Mouse (Mus musculus): ENCODE results near the gene Egfl6. TPM values are rescaled to one million over a fixed set of nuclear protein-coding genes. Genes with fewer than 3 reads are reported as not detected.

Egfl6 gene
- polyA plus RNA-seq (2015; fragmentation: Nextera tagmentation; extraction: Ambion mirVana) = 1.8 and 3.6 TPM in 2 replicates

GRCm38 (mm10) chrX:166584947-166585824, at the start of gene Egfl6:
TSS of gene Egfl6 (minus strand) at chrX:166585720.

GRCm38 (mm10) chrX:166518345-166518744, 67.2 kb downstream of the Egfl6 start, which contains the start of gene Tceanc:
TSS of gene Tceanc (minus strand) at chrX:166518567.

DNA sequence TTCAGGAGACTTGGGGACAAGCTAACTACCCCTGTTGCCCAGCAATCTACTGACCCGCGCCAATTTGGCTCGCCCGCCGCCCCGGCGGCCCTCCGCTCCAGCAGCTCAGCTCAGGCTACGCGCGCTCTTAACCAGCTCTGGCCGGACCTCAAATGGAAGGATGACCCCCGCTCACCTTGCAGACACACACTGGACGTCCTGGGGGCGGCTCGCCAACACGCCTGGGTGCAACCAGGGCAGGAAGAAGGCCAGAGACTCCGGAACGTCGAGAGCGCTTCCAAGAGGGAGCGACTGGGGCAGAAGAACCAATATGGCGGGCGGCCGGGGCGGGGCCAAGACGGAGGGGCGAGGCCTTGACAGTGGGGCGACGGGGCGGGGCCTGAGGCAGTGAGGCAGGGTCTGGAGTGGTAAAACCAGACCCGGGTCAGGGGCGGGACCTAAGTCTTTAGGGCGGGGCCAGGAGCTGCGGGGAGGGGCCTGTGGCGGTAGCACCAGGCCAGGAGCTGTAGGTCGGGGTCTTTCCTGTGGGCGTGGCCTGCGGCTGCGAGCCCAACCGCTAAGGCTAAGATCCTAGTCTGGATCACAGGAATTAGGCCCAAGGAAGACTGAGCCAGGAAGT, 106.0 kb downstream of the Egfl6 start, which contains the start of gene Rab9:
Gene Rab9 (minus strand): TSS at position 503 of the 619 bp plus-strand sequence.

Other genes with a start within 250 kb of the Egfl6 start
- 15.9 and 16.3 TPM in 2 replicates for gene Trappc2, start 145.1 kb downstream of the Egfl6 start, polyA plus RNA-seq (2015; fragmentation: Nextera tagmentation; extraction: Ambion mirVana)
- gene Ofd1, start 145.0 kb downstream of the Egfl6 start, polyA plus RNA-seq (2015; fragmentation: Nextera tagmentation; extraction: Ambion mirVana) = 4.9 and 5.6 TPM in 2 replicates
- gene Rab9, start 105.9 kb downstream of the Egfl6 start, polyA plus RNA-seq (2015; fragmentation: Nextera tagmentation; extraction: Ambion mirVana) = 23.6 and 25.1 TPM in 2 replicates
- gene Tceanc, start 67.2 kb downstream of the Egfl6 start, polyA plus RNA-seq (2015; fragmentation: Nextera tagmentation; extraction: Ambion mirVana) = 5.2 and 6.1 TPM in 2 replicates